Mouse (Mus musculus) liver, adult 2 months (tissue): ENCODE measurements around the gene Tmod1.

Source experiments
- CTCF ChIP-seq: fragments of 200-500 bp; IDR thresholded peaks from 2 replicates; pipeline ENCODE4 v1.5.1; 2011; ENCODE audit warnings: low read depth, low read length, control low read depth
- POLR2A ChIP-seq: fragments of 200-500 bp; IDR thresholded peaks from 2 replicates; pipeline ENCODE4 v1.6.1; 2011; ENCODE audit warnings: low read length, control low read depth; ENCODE audit not compliant: insufficient read depth; ENCODE audit errors: extremely low read depth

- TF ChIP-seq CTCF (no peak), POLR2A (no peak)
Measured at GRCm38 (mm10) chr4:46129311-46130004, 90.7 kb downstream of the Tmod1 start.
